24 mouse cellular contexts compared by ENCODE assay signal in the genomic region with DNA sequence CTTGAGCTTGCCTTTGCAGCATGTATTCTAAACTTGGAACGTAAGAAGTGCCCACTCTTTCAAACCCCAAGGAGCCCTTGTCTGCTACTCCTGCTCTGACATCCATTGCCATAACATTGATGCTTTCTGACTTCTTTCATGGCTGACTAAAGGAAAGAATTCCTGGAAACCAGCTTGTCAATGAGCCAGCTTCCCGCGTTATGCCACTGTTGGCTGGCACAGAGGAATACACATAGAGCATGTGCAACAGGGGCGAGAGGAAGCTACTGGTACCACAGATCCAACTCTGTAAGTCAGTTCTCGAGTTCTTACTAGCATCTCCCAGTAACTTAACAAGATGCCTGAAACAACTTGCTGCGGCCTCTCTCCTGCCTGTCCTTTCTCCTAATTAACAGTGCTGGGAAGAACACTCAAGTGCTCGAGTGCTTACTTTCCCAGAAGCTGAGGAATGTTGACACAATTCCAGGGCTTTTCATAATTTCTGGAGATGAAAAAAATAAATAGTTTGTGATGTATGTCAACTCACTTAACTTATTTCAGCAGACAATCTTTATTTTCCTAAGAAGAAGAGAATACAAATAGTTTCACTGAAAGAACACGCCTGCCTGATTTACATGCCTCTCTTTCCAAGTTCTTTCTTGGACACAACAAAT.
DNase-seq lines count a peak whose midpoint lies in the region; ATAC-seq and TF ChIP-seq lines count a peak whose summit lies in the region.
"Had no signal": no experiment of that assay in that cellular context is flagged by ENCODE, and none has a peak within 500 bp of the region (broad histone marks: within the 10 kb centered on the region; RNA-seq: fewer than 3 reads in every experiment).

No protein-coding gene starts in this region.

- no peak for TF ChIP-seq POLR2A in thymus, adult 2 months (IDR thresholded peaks at IDR 0.05; ENCODE audit: control insufficient read depth, extremely low read depth, insufficient read depth, low read length, poor library complexity)

- peak; percentile 10 for DNase-seq in forebrain, embryonic 14.5 days (ENCODE audit: low spot score)
- DNase-seq in forebrain, embryonic 11.5 days (ENCODE audit: low spot score), result no peak
- DNase-seq in midbrain, embryonic 11.5 days (ENCODE audit: low spot score, missing footprints), result peak; percentile 76
- no peak for DNase-seq in midbrain, embryonic 10.5 days (ENCODE audit: low spot score)
- DNase-seq in lung, embryonic 14.5 days, result peak; percentile 51
- peak; percentile 67 for DNase-seq in lung, postnatal 36 days
- DNase-seq in thymus, adult 2 months, result no peak
- no peak for DNase-seq in limb, embryonic 10.5 days (ENCODE audit: low spot score)
- DNase-seq: cerebellum, adult 2 months; gastrocnemius, postnatal 14 days; heart, adult 18-20 months; heart, postnatal 4 days; kidney, postnatal 10 days; layer of hippocampus, postnatal 36 days; right cerebral cortex, postnatal 14 days; thymus, postnatal 36 days had no signal

- no peaks in the 10 kb centered on the region for H3K27me3 ChIP-seq in forebrain, embryonic 14.5 days (replicated peaks; ENCODE audit: control insufficient read depth, insufficient read depth, low read length)
- H3K27me3 ChIP-seq in forebrain, embryonic 11.5 days (ENCODE audit: control insufficient read depth, insufficient read depth, low read length), result no peaks in the 10 kb centered on the region
- no peaks in the 10 kb centered on the region for H3K27me3 ChIP-seq in midbrain, embryonic 11.5 days (ENCODE audit: control insufficient read depth, insufficient read depth, low read length)
- H3K27me3 ChIP-seq in midbrain, embryonic 10.5 days (ENCODE audit: low read depth, poor library complexity, severe bottlenecking), result no peaks in the 10 kb centered on the region
- no peaks in the 10 kb centered on the region for H3K27me3 ChIP-seq in lung, embryonic 14.5 days (ENCODE audit: insufficient read depth, low read length)
- H3K27me3 ChIP-seq in thymus, adult 2 months (ENCODE audit: control insufficient read depth, insufficient read depth, low read length), result no peaks in the 10 kb centered on the region
- no peaks in the 10 kb centered on the region for H3K27me3 ChIP-seq in limb, embryonic 10.5 days (ENCODE audit: low read depth, poor library complexity, severe bottlenecking)
- H3K27me3 ChIP-seq: embryonic facial prominence, embryonic 15.5 days; heart, embryonic 15.5 days; liver, embryonic 12.5 days; midbrain, embryonic 13.5 days; neural tube, embryonic 13.5 days had no signal

- WGBS in forebrain, embryonic 14.5 days, result 76% methylated on average over 8 of the region's 8 CpGs
- WGBS in forebrain, embryonic 11.5 days, result 86% methylated on average over 8 of the region's 8 CpGs
- WGBS in midbrain, embryonic 11.5 days, result 79% methylated on average over 8 of the region's 8 CpGs
- 88% methylated on average over 8 of the region's 8 CpGs for WGBS in midbrain, embryonic 10.5 days
- 59% methylated on average over 8 of the region's 8 CpGs for WGBS in lung, embryonic 14.5 days
- 92% methylated on average over 8 of the region's 8 CpGs for WGBS in thymus, adult 2 months
- 90% methylated on average over 8 of the region's 8 CpGs for WGBS in limb, embryonic 10.5 days

- no peaks in the 10 kb centered on the region for H3K36me3 ChIP-seq in forebrain, embryonic 14.5 days (ENCODE audit: control insufficient read depth, insufficient read depth, low read length)
- no peaks in the 10 kb centered on the region for H3K36me3 ChIP-seq in forebrain, embryonic 11.5 days (ENCODE audit: control insufficient read depth, insufficient read depth, low read length)
- H3K36me3 ChIP-seq in midbrain, embryonic 11.5 days (ENCODE audit: control insufficient read depth, insufficient read depth, low read length), result no peaks in the 10 kb centered on the region
- no peaks in the 10 kb centered on the region for H3K36me3 ChIP-seq in midbrain, embryonic 10.5 days
- no peaks in the 10 kb centered on the region for H3K36me3 ChIP-seq in lung, embryonic 14.5 days (ENCODE audit: insufficient read depth)
- H3K36me3 ChIP-seq in thymus, adult 2 months (ENCODE audit: control insufficient read depth, insufficient read depth, low read length), result no peaks in the 10 kb centered on the region
- H3K36me3 ChIP-seq in limb, embryonic 10.5 days, result peaks cover 43% of the 10 kb centered on the region
- H3K36me3 ChIP-seq: liver, embryonic 12.5 days; midbrain, embryonic 13.5 days had no signal

- H3K4me3 ChIP-seq in forebrain, embryonic 14.5 days (ENCODE audit: low read depth, low read length), result no peak overlapping the region
- no peak overlapping the region for H3K4me3 ChIP-seq in forebrain, embryonic 11.5 days (ENCODE audit: low read depth, low read length)
- H3K4me3 ChIP-seq in midbrain, embryonic 11.5 days (ENCODE audit: low read depth, low read length), result no peak overlapping the region
- H3K4me3 ChIP-seq in midbrain, embryonic 10.5 days, result no peak overlapping the region
- H3K4me3 ChIP-seq in lung, embryonic 14.5 days (ENCODE audit: low read depth, low read length), result no peak overlapping the region
- no peak overlapping the region for H3K4me3 ChIP-seq in thymus, adult 2 months (ENCODE audit: control insufficient read depth, insufficient read depth, low read length)
- no peak overlapping the region for H3K4me3 ChIP-seq in limb, embryonic 10.5 days
- H3K4me3 ChIP-seq: embryonic facial prominence, embryonic 15.5 days; forebrain, embryonic 10.5 days; heart, embryonic 15.5 days; liver, embryonic 12.5 days; midbrain, embryonic 13.5 days; neural tube, embryonic 13.5 days had no signal

- no peak overlapping the region for H3K4me2 ChIP-seq in forebrain, embryonic 14.5 days (ENCODE audit: low read length)
- H3K4me2 ChIP-seq in forebrain, embryonic 11.5 days (ENCODE audit: low read depth, low read length, severe bottlenecking), result no peak overlapping the region
- H3K4me2 ChIP-seq in midbrain, embryonic 11.5 days, result no peak overlapping the region
- no peak overlapping the region for H3K4me2 ChIP-seq in lung, embryonic 14.5 days
- H3K4me2 ChIP-seq: embryonic facial prominence, embryonic 15.5 days; heart, embryonic 15.5 days; liver, embryonic 12.5 days; midbrain, embryonic 13.5 days; neural tube, embryonic 13.5 days had no signal

- no peaks in the 10 kb centered on the region for H3K4me1 ChIP-seq in forebrain, embryonic 14.5 days (ENCODE audit: control insufficient read depth, insufficient read depth, low read length)
- no peaks in the 10 kb centered on the region for H3K4me1 ChIP-seq in forebrain, embryonic 11.5 days (replicated peaks; ENCODE audit: control insufficient read depth, insufficient read depth, low read length)
- H3K4me1 ChIP-seq in midbrain, embryonic 11.5 days (ENCODE audit: control insufficient read depth, insufficient read depth, low read length), result no peaks in the 10 kb centered on the region
- peaks cover 8% of the 10 kb centered on the region; the same call in 1 of the 2 replicates for H3K4me1 ChIP-seq in midbrain, embryonic 10.5 days
- no peaks in the 10 kb centered on the region for H3K4me1 ChIP-seq in lung, embryonic 14.5 days (ENCODE audit: insufficient read depth)
- H3K4me1 ChIP-seq in thymus, adult 2 months (replicated peaks; ENCODE audit: control insufficient read depth, insufficient read depth, low read length), result no peaks in the 10 kb centered on the region
- H3K4me1 ChIP-seq in limb, embryonic 10.5 days, result no peaks in the 10 kb centered on the region
- H3K4me1 ChIP-seq: forebrain, embryonic 10.5 days; liver, embryonic 12.5 days; neural tube, embryonic 13.5 days had no signal

- H3K9me3 ChIP-seq in forebrain, embryonic 14.5 days (replicated peaks; ENCODE audit: control insufficient read depth, low read length), result no peaks in the 10 kb centered on the region
- H3K9me3 ChIP-seq in forebrain, embryonic 11.5 days (ENCODE audit: control insufficient read depth, low read length), result no peaks in the 10 kb centered on the region
- H3K9me3 ChIP-seq in midbrain, embryonic 11.5 days (ENCODE audit: control insufficient read depth, low read length), result no peaks in the 10 kb centered on the region
- H3K9me3 ChIP-seq in midbrain, embryonic 10.5 days (replicated peaks), result no peaks in the 10 kb centered on the region; the same call in 1 of the 2 replicates
- no peaks in the 10 kb centered on the region for H3K9me3 ChIP-seq in lung, embryonic 14.5 days (ENCODE audit: low read depth, low read length)
- H3K9me3 ChIP-seq in limb, embryonic 10.5 days (replicated peaks), result no peaks in the 10 kb centered on the region
- H3K9me3 ChIP-seq: embryonic facial prominence, embryonic 15.5 days; heart, embryonic 15.5 days; liver, embryonic 12.5 days; midbrain, embryonic 13.5 days; neural tube, embryonic 13.5 days had no signal

- no peak overlapping the region for H3K27ac ChIP-seq in forebrain, embryonic 14.5 days (ENCODE audit: low read depth, low read length)
- H3K27ac ChIP-seq in forebrain, embryonic 11.5 days (ENCODE audit: low read depth, low read length), result no peak overlapping the region
- no peak overlapping the region for H3K27ac ChIP-seq in midbrain, embryonic 11.5 days (ENCODE audit: low read depth, low read length)
- no peak overlapping the region for H3K27ac ChIP-seq in midbrain, embryonic 10.5 days (replicated peaks)
- no peak overlapping the region for H3K27ac ChIP-seq in lung, embryonic 14.5 days (ENCODE audit: low read depth)
- no peak overlapping the region for H3K27ac ChIP-seq in thymus, adult 2 months (ENCODE audit: control insufficient read depth, insufficient read depth, low read length)
- H3K27ac ChIP-seq in limb, embryonic 10.5 days, result no peak overlapping the region
- H3K27ac ChIP-seq: embryonic facial prominence, embryonic 15.5 days; forebrain, embryonic 10.5 days; heart, embryonic 15.5 days; liver, embryonic 12.5 days; midbrain, embryonic 13.5 days; neural tube, embryonic 13.5 days had no signal

- no peak for TF ChIP-seq CTCF in lung, embryonic 14.5 days (IDR thresholded peaks at IDR 0.05; ENCODE audit: low read depth)
- no peak for TF ChIP-seq CTCF in thymus, adult 2 months (IDR thresholded peaks at IDR 0.05; ENCODE audit: borderline replicate concordance, control insufficient read depth, extremely low read depth, insufficient read depth, low read length, poor library complexity)

- ATAC-seq in forebrain, embryonic 14.5 days, result no peak
- no peak for ATAC-seq in forebrain, embryonic 11.5 days (replicated peaks; ENCODE audit: low FRiP score)
- no peak for ATAC-seq in midbrain, embryonic 11.5 days (ENCODE audit: low FRiP score)
- no peak for ATAC-seq in lung, embryonic 14.5 days (ENCODE audit: insufficient read depth)
- ATAC-seq: hindbrain, embryonic 16.5 days; intestine, embryonic 16.5 days; liver, embryonic 12.5 days; midbrain, embryonic 13.5 days had no signal

- H3K9ac ChIP-seq in forebrain, embryonic 14.5 days (ENCODE audit: low read length), result no peak overlapping the region
- no peak overlapping the region for H3K9ac ChIP-seq in forebrain, embryonic 11.5 days (ENCODE audit: low read length)
- H3K9ac ChIP-seq in midbrain, embryonic 11.5 days (ENCODE audit: low read length), result no peak overlapping the region
- H3K9ac ChIP-seq in lung, embryonic 14.5 days, result no peak overlapping the region
- H3K9ac ChIP-seq: embryonic facial prominence, embryonic 15.5 days; heart, embryonic 15.5 days; liver, embryonic 12.5 days; midbrain, embryonic 13.5 days; neural tube, embryonic 13.5 days had no signal

Comparison
In these comparisons a context has a peak if more than half of its experiments do, and no peak if none do; other contexts are left out.
1. DNase-seq: peak in forebrain, embryonic 14.5 days (single experiment), midbrain, embryonic 11.5 days (single experiment), lung, embryonic 14.5 days (single experiment) and lung, postnatal 36 days (single experiment); none in forebrain, embryonic 11.5 days (single experiment), midbrain, embryonic 10.5 days (single experiment), thymus, adult 2 months (single experiment) and limb, embryonic 10.5 days (single experiment).